10 mouse cellular contexts compared by ENCODE assay signal in the genomic region with DNA sequence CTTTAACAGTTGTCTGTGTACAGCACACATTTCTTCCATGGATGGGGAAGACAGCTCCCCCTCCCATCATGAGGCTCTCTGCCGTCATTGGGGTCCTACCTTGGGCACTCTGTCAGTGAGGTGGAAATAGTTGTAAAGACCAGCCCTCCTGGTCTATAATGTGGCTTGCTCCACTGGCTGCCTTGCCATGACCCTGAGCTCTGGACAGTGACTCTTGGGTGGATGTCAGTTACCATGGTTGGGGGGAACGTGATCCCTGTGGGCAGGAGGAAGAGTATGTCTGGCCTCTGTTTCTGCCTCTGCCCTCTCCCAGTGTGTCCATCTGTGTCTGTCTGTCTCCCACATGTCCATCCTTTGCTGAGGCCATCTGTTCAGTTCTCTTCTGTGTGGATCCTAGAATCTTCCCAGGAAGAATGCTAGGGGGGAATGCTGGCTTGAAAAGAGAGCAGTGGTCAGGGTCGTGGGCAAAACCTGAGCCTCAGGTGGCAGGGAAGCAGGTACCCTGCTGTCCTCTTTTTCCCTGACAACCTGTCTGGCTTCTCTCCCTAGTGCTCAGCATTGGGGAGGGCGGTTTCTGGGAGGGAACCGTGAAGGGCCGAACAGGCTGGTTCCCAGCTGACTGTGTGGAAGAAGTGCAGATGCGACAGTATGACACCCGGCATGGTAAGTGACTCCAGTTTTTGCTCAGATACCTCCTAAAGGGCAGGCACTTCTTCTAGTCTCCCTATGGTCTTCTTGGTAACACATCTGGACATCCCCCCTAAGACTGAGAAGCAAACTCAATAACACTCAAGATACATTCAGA. TPM values are rescaled to one million over a fixed set of nuclear protein-coding genes. Genes with fewer than 3 reads are reported as not detected.
DNase-seq lines count a peak whose midpoint lies in the region; ATAC-seq and TF ChIP-seq lines count a peak whose summit lies in the region.
"Had no signal": no experiment of that assay in that cellular context is flagged by ENCODE, and none has a peak within 500 bp of the region (broad histone marks: within the 10 kb centered on the region; RNA-seq: fewer than 3 reads in every experiment).

No protein-coding gene starts in this region.

- H3K36me3 ChIP-seq in embryonic facial prominence, embryonic 13.5 days, result peaks cover 9% of the 10 kb centered on the region
- H3K36me3 ChIP-seq in intestine, embryonic 16.5 days (ENCODE audit: control insufficient read depth, insufficient read depth, low read length), result no peaks in the 10 kb centered on the region

- no peak for DNase-seq in layer of hippocampus, adult 2 months (ENCODE audit: low spot score in 2 of 2)
- no peak for DNase-seq in layer of hippocampus, adult 9-11 months
- DNase-seq in left cerebral cortex, adult 9 months (ENCODE audit: low spot score in 2 of 2), result no peak
- DNase-seq in natural killer cell, adult 2 months (ENCODE audit: low spot score in 2 of 2), result no peak

- no peak for ATAC-seq in embryonic facial prominence, embryonic 13.5 days (ENCODE audit: insufficient number of reproducible peaks, insufficient read depth, low FRiP score, low TSS enrichment, low read depth)
- no peak for ATAC-seq in intestine, embryonic 16.5 days
- no peak for ATAC-seq in erythroblast, adult 5-6 weeks (replicated peaks; ENCODE audit: low FRiP score, poor library complexity, severe bottlenecking)

- peaks cover 39% of the 10 kb centered on the region for H3K27me3 ChIP-seq in embryonic facial prominence, embryonic 13.5 days
- H3K27me3 ChIP-seq in intestine, embryonic 16.5 days (replicated peaks; ENCODE audit: control insufficient read depth, insufficient read depth, low read length), result peaks cover 24% of the 10 kb centered on the region

- H3K4me1 ChIP-seq in embryonic facial prominence, embryonic 13.5 days, result peaks cover 18% of the 10 kb centered on the region
- H3K4me1 ChIP-seq in intestine, embryonic 16.5 days (ENCODE audit: control insufficient read depth, insufficient read depth, low read length), result peaks cover 9% of the 10 kb centered on the region; the same call in 1 of the 2 replicates
- H3K4me1 ChIP-seq in olfactory bulb, adult 2 months (ENCODE audit: control insufficient read depth, insufficient read depth, low read length), result peaks cover 17% of the 10 kb centered on the region

- H3K9ac ChIP-seq in embryonic facial prominence, embryonic 13.5 days, result peak overlapping the region; percentile 82; the same call in 1 of the 2 replicates
- H3K9ac ChIP-seq in intestine, embryonic 16.5 days (ENCODE audit: low read depth, low read length), result no peak overlapping the region
- H3K9ac ChIP-seq: liver, embryonic 14.5 days had no signal

- 70% methylated on average over 8 of the region's 8 CpGs for WGBS in embryonic facial prominence, embryonic 13.5 days
- 75% methylated on average over 8 of the region's 8 CpGs for WGBS in intestine, embryonic 16.5 days
- 78% methylated on average over 8 of the region's 8 CpGs for WGBS in olfactory bulb, adult 2 months

- peak overlapping the region; percentile 54 for H3K4me3 ChIP-seq in layer of hippocampus, adult 2 months
- peak overlapping the region; percentile 73 for H3K4me3 ChIP-seq in embryonic facial prominence, embryonic 13.5 days
- H3K4me3 ChIP-seq in intestine, embryonic 16.5 days (ENCODE audit: low read length), result no peak overlapping the region; the same call in 1 of the 2 replicates
- H3K4me3 ChIP-seq in olfactory bulb, adult 2 months (ENCODE audit: insufficient read depth, low read depth, low read length), result peak overlapping the region; percentile 53; the same call in 1 of the 2 replicates

- no peaks in the 10 kb centered on the region for H3K9me3 ChIP-seq in embryonic facial prominence, embryonic 13.5 days
- no peaks in the 10 kb centered on the region for H3K9me3 ChIP-seq in intestine, embryonic 16.5 days (ENCODE audit: control insufficient read depth, low read length)

- peak overlapping the region; percentile 90 for H3K4me2 ChIP-seq in embryonic facial prominence, embryonic 13.5 days
- peak overlapping the region; percentile 88 for H3K4me2 ChIP-seq in intestine, embryonic 16.5 days (ENCODE audit: low read depth, low read length)

- H3K27ac ChIP-seq in layer of hippocampus, adult 2 months, result peak overlapping the region; percentile 51; the same call in 1 of the 2 replicates
- H3K27ac ChIP-seq in embryonic facial prominence, embryonic 13.5 days, result no peak overlapping the region
- no peak overlapping the region for H3K27ac ChIP-seq in intestine, embryonic 16.5 days (ENCODE audit: low read length)
- H3K27ac ChIP-seq in olfactory bulb, adult 2 months (ENCODE audit: insufficient read depth, low read depth, low read length), result no peak overlapping the region
- H3K27ac ChIP-seq: liver, embryonic 14.5 days had no signal

- no peak for TF ChIP-seq POLR2A in olfactory bulb, adult 2 months (IDR thresholded peaks at IDR 0.05; ENCODE audit: insufficient read depth, low read depth, low read length)

- no peak for TF ChIP-seq CTCF in layer of hippocampus, adult 2 months (conservative IDR thresholded peaks at IDR 0.05)
- no peak for TF ChIP-seq CTCF in olfactory bulb, adult 2 months (IDR thresholded peaks at IDR 0.05; ENCODE audit: insufficient read depth, low read depth, low read length)

RNA-seq across cellular contexts. Expression of a gene that starts 25.4 kb away (rescaled TPM):
- total RNA-seq in layer of hippocampus, adult 2 months (2021), result 100 to 1,000 TPM; 243 to 251 TPM
- 2.2 and 2.9 TPM in 2 replicates for polyA plus RNA-seq in embryonic facial prominence, embryonic 13.5 days (2015; fragmentation: Nextera tagmentation; extraction: Ambion mirVana)
- 0.70 and 0.80 TPM in 2 replicates for polyA plus RNA-seq in intestine, embryonic 16.5 days (2015; fragmentation: Nextera tagmentation; extraction: Ambion mirVana)
- polyA plus RNA-seq in olfactory bulb, adult 2 months (2012; ENCODE audit: insufficient read depth, insufficient read length, low replicate concordance, missing spikeins), result not detected in 2 replicates
- 0.63 and 0.77 TPM in 2 replicates for total RNA-seq in erythroblast, adult 5-6 weeks (2015; ENCODE audit: low replicate concordance)
- 0.98 and 1.0 TPM in 2 replicates for total RNA-seq in erythroblast, adult 5-6 weeks (2017; ENCODE audit: low replicate concordance)

RNA-seq across cellular contexts. Expression of a gene that starts 43.3 kb away (rescaled TPM):
- 1 to 10 TPM in 1 of 2 experiments, under 1 TPM in 1; 0.92 to 1.3 TPM for total RNA-seq in layer of hippocampus, adult 2 months (2021)
- 0.35 and 0.48 TPM in 2 replicates for polyA plus RNA-seq in embryonic facial prominence, embryonic 13.5 days (2015; fragmentation: Nextera tagmentation; extraction: Ambion mirVana)
- 0.11 and 0.13 TPM in 2 replicates for polyA plus RNA-seq in intestine, embryonic 16.5 days (2015; fragmentation: Nextera tagmentation; extraction: Ambion mirVana)
- not detected in 2 replicates for polyA plus RNA-seq in olfactory bulb, adult 2 months (2012; ENCODE audit: insufficient read depth, insufficient read length, low replicate concordance, missing spikeins)
- total RNA-seq in erythroblast, adult 5-6 weeks (2015; ENCODE audit: low replicate concordance), result not detected in 2 replicates
- total RNA-seq in erythroblast, adult 5-6 weeks (2017; ENCODE audit: low replicate concordance), result not detected in 2 replicates
- total RNA-seq: ES-E14 had no signal

RNA-seq across cellular contexts. Expression of a gene that starts 47.6 kb away (rescaled TPM):
- 10 to 100 TPM; 29.2 to 31.4 TPM for total RNA-seq in layer of hippocampus, adult 2 months (2021)
- 20.8 and 22.9 TPM in 2 replicates for polyA plus RNA-seq in embryonic facial prominence, embryonic 13.5 days (2015; fragmentation: Nextera tagmentation; extraction: Ambion mirVana)
- polyA plus RNA-seq in intestine, embryonic 16.5 days (2015; fragmentation: Nextera tagmentation; extraction: Ambion mirVana), result 29.5 and 36.4 TPM in 2 replicates
- not detected in 2 replicates for polyA plus RNA-seq in olfactory bulb, adult 2 months (2012; ENCODE audit: insufficient read depth, insufficient read length, low replicate concordance, missing spikeins)
- 0.42 TPM in 1 of 2 replicates, not detected in the other for total RNA-seq in erythroblast, adult 5-6 weeks (2015; ENCODE audit: low replicate concordance)
- total RNA-seq in erythroblast, adult 5-6 weeks (2017; ENCODE audit: low replicate concordance), result 1.5 and 2.2 TPM in 2 replicates
